Mouse (Mus musculus): ENCODE results near the gene Reps1. TPM values are rescaled to one million over a fixed set of nuclear protein-coding genes. Genes with fewer than 3 reads are reported as not detected.

Reps1 gene
- polyA plus RNA-seq, 1 experiment from 2014 or later: 29.8 TPM

DNA sequence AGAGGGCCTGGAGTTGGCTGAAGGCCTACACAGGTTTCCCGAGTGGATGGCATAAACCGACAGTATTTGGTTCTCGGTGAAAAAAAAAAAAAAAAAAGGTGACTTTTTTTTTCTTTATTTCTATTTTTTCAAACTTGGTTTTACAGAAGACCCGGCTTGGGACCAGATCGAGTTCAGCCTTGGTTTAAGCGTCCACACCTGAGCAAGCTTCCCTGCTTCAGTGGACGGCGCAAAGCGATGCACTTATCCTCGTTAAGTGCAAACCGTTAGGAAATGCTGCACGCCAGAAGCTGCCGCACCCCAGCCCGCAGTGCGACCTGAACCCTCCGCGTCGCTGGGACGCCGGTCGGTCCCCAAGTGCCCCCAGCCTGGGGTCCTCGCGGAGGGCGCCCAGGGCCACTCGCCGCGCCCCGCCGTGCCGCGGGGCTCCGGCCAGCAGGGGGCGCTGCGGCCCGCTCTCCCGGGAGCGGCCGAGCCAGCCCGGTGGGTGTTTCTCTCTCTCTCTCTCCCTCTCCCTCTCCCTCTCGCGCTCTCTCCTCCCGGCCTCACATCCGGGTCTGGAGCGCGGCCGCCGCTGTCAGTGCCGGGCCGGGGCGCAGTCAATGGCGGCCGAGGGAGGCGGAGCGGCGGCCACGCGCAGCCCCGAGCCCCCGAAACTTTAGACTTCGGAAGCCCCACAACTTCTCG lies 509 bp upstream of the Reps1 start:
- Histone ChIP-seq H3K4me1 (ENCODE audit: control insufficient read depth in 2 of 2, insufficient read depth in 2 of 2, low read length in 2 of 2) (peaks cover 8 to 42% of the 10 kb centered on the region in 2 experiments), H3K4me2 (ENCODE audit: low read length) (peak overlapping the region; percentile 77), H3K36me3 (ENCODE audit: control insufficient read depth, insufficient read depth, low read length) (no peaks in the 10 kb centered on the region), H3K27me3 (ENCODE audit: control insufficient read depth, insufficient read depth, low read length) (no peaks in the 10 kb centered on the region), H3K9ac (ENCODE audit: low read length) (peak overlapping the region; percentile 88), H3K4me3 (ENCODE audit: control insufficient read depth in 1 of 2, insufficient read depth in 1 of 2, low read depth in 1 of 2, low read length in 2 of 2) (peak overlapping the region; percentile 97 to 99), H3K9me3 (ENCODE audit: control insufficient read depth, low read length) (0 out of 2 replicates have a peak, but pooled peaks cover 3% of the 10 kb centered on the region), H3K27ac (replicated peaks in 1 of 2; ENCODE audit: control insufficient read depth in 1 of 2, insufficient read depth in 1 of 2, low read depth in 2 of 2, low read length in 2 of 2) (peak overlapping the region; percentile 87 to 94)
- WGBS: 2% methylated on average over 61 of the region's 61 CpGs
- ATAC-seq (ENCODE audit: insufficient number of reproducible peaks, insufficient read depth, low FRiP score, low read depth): peak; percentile 97

DNA sequence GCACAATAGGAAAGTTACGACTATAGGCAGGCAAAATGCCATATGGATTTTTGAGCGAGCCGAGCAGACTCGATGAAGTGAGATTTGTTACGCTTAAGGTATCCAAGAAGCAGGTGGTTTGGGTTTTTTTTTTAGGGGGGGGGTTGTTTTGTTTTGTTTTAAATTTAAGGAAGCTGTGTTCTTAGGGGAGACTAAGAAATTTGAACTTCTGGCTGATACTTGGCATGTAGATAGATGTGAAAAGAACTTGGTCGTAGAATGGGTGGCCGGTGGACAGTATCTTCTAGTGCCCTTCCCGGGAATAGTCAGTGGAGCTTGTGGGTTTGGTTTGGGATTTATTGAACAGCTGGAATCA lies 707 bp downstream of the Reps1 start:
- Histone ChIP-seq H3K36me3 (ENCODE audit: control insufficient read depth, insufficient read depth, low read length) (no peaks in the 10 kb centered on the region), H3K9me3 (ENCODE audit: control insufficient read depth, low read length) (no peaks in the 10 kb centered on the region), H3K27me3 (ENCODE audit: control insufficient read depth, insufficient read depth, low read length) (no peaks in the 10 kb centered on the region), H3K4me1 (ENCODE audit: control insufficient read depth in 2 of 2, insufficient read depth in 2 of 2, low read length in 2 of 2) (peaks cover 8 to 45% of the 10 kb centered on the region in 2 experiments), H3K27ac (replicated peaks in 1 of 2; ENCODE audit: control insufficient read depth in 1 of 2, insufficient read depth in 1 of 2, low read depth in 2 of 2, low read length in 2 of 2) (peak overlapping the region in 1 of 2 experiments; percentile 94; a peak in 2 of 4 replicates), H3K9ac (ENCODE audit: low read length) (peak overlapping the region; percentile 88), H3K4me3 (ENCODE audit: control insufficient read depth in 1 of 2, insufficient read depth in 1 of 2, low read depth in 1 of 2, low read length in 2 of 2) (peak overlapping the region; percentile 97 to 99), H3K4me2 (ENCODE audit: low read length) (peak overlapping the region; percentile 77)
- WGBS: 0% methylated on average over 8 of the region's 8 CpGs
- ATAC-seq (ENCODE audit: insufficient number of reproducible peaks, insufficient read depth, low FRiP score, low read depth): no peak

GRCm38 (mm10) chr10:18058681-18059338 lies 3.1 kb downstream of the Reps1 start:
- Histone ChIP-seq H3K4me1 (ENCODE audit: control insufficient read depth in 2 of 2, insufficient read depth in 2 of 2, low read length in 2 of 2) (peaks cover 10 to 37% of the 10 kb centered on the region in 2 experiments), H3K27ac (replicated peaks in 1 of 2; ENCODE audit: control insufficient read depth in 1 of 2, insufficient read depth in 1 of 2, low read depth in 2 of 2, low read length in 2 of 2) (no peak overlapping the region), H3K27me3 (ENCODE audit: control insufficient read depth, insufficient read depth, low read length) (no peaks in the 10 kb centered on the region), H3K36me3 (ENCODE audit: control insufficient read depth, insufficient read depth, low read length) (no peaks in the 10 kb centered on the region), H3K9ac (ENCODE audit: low read length) (no peak overlapping the region), H3K4me3 (ENCODE audit: control insufficient read depth in 1 of 2, insufficient read depth in 1 of 2, low read depth in 1 of 2, low read length in 2 of 2) (no peak overlapping the region), H3K9me3 (ENCODE audit: control insufficient read depth, low read length) (no peaks in the 10 kb centered on the region), H3K4me2 (ENCODE audit: low read length) (no peak overlapping the region)
- no peak for ATAC-seq (ENCODE audit: insufficient number of reproducible peaks, insufficient read depth, low FRiP score, low read depth)
- WGBS: 89% methylated on average over 9 of the region's 9 CpGs

- no peak overlapping the region for H3K4me2 ChIP-seq (ENCODE audit: low read length)
- H3K27ac ChIP-seq (replicated peaks in 1 of 2; ENCODE audit: control insufficient read depth in 1 of 2, insufficient read depth in 1 of 2, low read depth in 2 of 2, low read length in 2 of 2): no peak overlapping the region
- no peak for ATAC-seq (ENCODE audit: insufficient number of reproducible peaks, insufficient read depth, low FRiP score, low read depth)
- WGBS: 72% methylated on average over 13 of the region's 13 CpGs
- peaks cover 10 to 37% of the 10 kb centered on the region in 2 experiments for H3K4me1 ChIP-seq (ENCODE audit: control insufficient read depth in 2 of 2, insufficient read depth in 2 of 2, low read length in 2 of 2)
- H3K4me3 ChIP-seq (ENCODE audit: control insufficient read depth in 1 of 2, insufficient read depth in 1 of 2, low read depth in 1 of 2, low read length in 2 of 2): no peak overlapping the region
- no peaks in the 10 kb centered on the region for H3K36me3 ChIP-seq (ENCODE audit: control insufficient read depth, insufficient read depth, low read length)
- no peaks in the 10 kb centered on the region for H3K9me3 ChIP-seq (ENCODE audit: control insufficient read depth, low read length)
- no peaks in the 10 kb centered on the region for H3K27me3 ChIP-seq (ENCODE audit: control insufficient read depth, insufficient read depth, low read length)
- no peak overlapping the region for H3K9ac ChIP-seq (ENCODE audit: low read length)
Observed at GRCm38 (mm10) chr10:18059807-18060206, 4.1 kb downstream of the Reps1 start.

DNA sequence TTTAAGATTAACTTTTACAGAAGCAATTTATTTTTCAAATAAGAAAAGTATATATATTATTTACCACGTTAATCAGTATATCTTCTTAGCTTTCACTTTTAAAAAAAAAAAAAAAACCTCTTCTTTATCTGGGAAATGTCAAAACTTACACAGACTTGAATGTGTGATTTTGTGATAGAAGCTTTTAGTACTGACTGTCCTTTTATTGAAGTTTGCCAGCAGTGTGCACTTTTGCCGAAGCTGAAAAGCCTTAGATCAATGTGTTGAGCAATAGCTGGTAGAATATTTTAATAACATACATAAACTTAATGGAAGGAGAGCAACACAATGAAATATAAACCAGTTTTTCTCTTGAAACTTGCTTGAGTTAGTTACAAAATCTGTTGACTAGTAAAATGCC lies 5.1 kb downstream of the Reps1 start:
- no peak overlapping the region for H3K27ac ChIP-seq (replicated peaks in 1 of 2; ENCODE audit: control insufficient read depth in 1 of 2, insufficient read depth in 1 of 2, low read depth in 2 of 2, low read length in 2 of 2)
- H3K9ac ChIP-seq (ENCODE audit: low read length): no peak overlapping the region
- no peak overlapping the region for H3K4me3 ChIP-seq (ENCODE audit: control insufficient read depth in 1 of 2, insufficient read depth in 1 of 2, low read depth in 1 of 2, low read length in 2 of 2)
- H3K4me1 ChIP-seq (ENCODE audit: control insufficient read depth in 2 of 2, insufficient read depth in 2 of 2, low read length in 2 of 2): peaks cover 10 to 40% of the 10 kb centered on the region in 2 experiments
- no peak overlapping the region for H3K4me2 ChIP-seq (ENCODE audit: low read length)
- no peaks in the 10 kb centered on the region for H3K27me3 ChIP-seq (ENCODE audit: control insufficient read depth, insufficient read depth, low read length)
- H3K9me3 ChIP-seq (ENCODE audit: control insufficient read depth, low read length): no peaks in the 10 kb centered on the region
- WGBS: 86% methylated on average over 2 of the region's 2 CpGs
- ATAC-seq (ENCODE audit: insufficient number of reproducible peaks, insufficient read depth, low FRiP score, low read depth): no peak
- no peaks in the 10 kb centered on the region for H3K36me3 ChIP-seq (ENCODE audit: control insufficient read depth, insufficient read depth, low read length)

- no peaks in the 10 kb centered on the region for H3K27me3 ChIP-seq (ENCODE audit: control insufficient read depth, insufficient read depth, low read length)
- 66% methylated on average over 4 of the region's 4 CpGs for WGBS
- no peaks in the 10 kb centered on the region for H3K9me3 ChIP-seq (ENCODE audit: control insufficient read depth, low read length)
- no peak overlapping the region for H3K4me2 ChIP-seq (ENCODE audit: low read length)
- no peaks in the 10 kb centered on the region for H3K36me3 ChIP-seq (ENCODE audit: control insufficient read depth, insufficient read depth, low read length)
- H3K4me1 ChIP-seq (ENCODE audit: control insufficient read depth in 2 of 2, insufficient read depth in 2 of 2, low read length in 2 of 2): peaks cover 12 to 48% of the 10 kb centered on the region in 2 experiments
- no peak overlapping the region for H3K4me3 ChIP-seq (ENCODE audit: control insufficient read depth in 1 of 2, insufficient read depth in 1 of 2, low read depth in 1 of 2, low read length in 2 of 2)
- no peak for ATAC-seq (ENCODE audit: insufficient number of reproducible peaks, insufficient read depth, low FRiP score, low read depth)
- H3K27ac ChIP-seq (replicated peaks in 1 of 2; ENCODE audit: control insufficient read depth in 1 of 2, insufficient read depth in 1 of 2, low read depth in 2 of 2, low read length in 2 of 2): no peak overlapping the region
- H3K9ac ChIP-seq (ENCODE audit: low read length): no peak overlapping the region
Observed at GRCm38 (mm10) chr10:18061533-18061932, 5.9 kb downstream of the Reps1 start.

DNA sequence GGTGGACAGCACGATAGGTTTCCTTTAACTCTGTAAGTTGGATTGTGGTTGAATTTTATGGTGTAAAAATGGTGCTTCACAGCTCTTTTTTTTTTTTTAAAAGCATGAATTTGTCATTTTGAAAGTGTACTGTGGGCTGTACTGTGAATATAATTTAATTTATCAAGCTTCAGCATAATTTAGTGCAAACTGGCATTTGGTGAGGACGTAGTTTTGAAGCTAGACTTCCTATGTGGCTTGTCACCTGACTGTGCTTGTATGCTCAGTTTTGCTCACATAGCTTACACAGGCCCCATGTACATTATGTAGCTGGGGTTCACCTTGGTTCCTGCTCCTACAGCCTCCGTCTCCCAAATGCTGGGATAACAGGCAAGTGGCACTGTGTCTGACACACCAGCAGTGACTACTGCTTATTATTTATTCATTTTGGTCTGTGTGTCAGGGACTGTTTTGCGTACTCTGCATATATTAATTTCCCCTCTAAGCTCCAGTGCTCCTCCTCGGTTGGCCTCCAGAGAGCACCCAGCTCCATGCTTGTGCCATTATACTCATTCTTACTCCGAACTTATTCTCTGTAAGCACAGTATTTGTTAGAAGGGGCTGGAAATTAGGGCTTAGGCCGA lies 9.1 kb downstream of the Reps1 start:
- no peak overlapping the region for H3K27ac ChIP-seq (replicated peaks in 1 of 2; ENCODE audit: control insufficient read depth in 1 of 2, insufficient read depth in 1 of 2, low read depth in 2 of 2, low read length in 2 of 2)
- H3K4me1 ChIP-seq (ENCODE audit: control insufficient read depth in 2 of 2, insufficient read depth in 2 of 2, low read length in 2 of 2): peaks cover 15 to 46% of the 10 kb centered on the region in 2 experiments
- H3K27me3 ChIP-seq (ENCODE audit: control insufficient read depth, insufficient read depth, low read length): no peaks in the 10 kb centered on the region
- H3K9ac ChIP-seq (ENCODE audit: low read length): no peak overlapping the region
- H3K9me3 ChIP-seq (ENCODE audit: control insufficient read depth, low read length): no peaks in the 10 kb centered on the region
- no peak for ATAC-seq (ENCODE audit: insufficient number of reproducible peaks, insufficient read depth, low FRiP score, low read depth)
- H3K4me3 ChIP-seq (ENCODE audit: control insufficient read depth in 1 of 2, insufficient read depth in 1 of 2, low read depth in 1 of 2, low read length in 2 of 2): no peak overlapping the region
- H3K4me2 ChIP-seq (ENCODE audit: low read length): no peak overlapping the region
- H3K36me3 ChIP-seq (ENCODE audit: control insufficient read depth, insufficient read depth, low read length): no peaks in the 10 kb centered on the region
- 93% methylated on average over 7 of the region's 7 CpGs for WGBS
